Mouse (Mus musculus) olfactory bulb, adult 2 months (tissue): ENCODE measurements around the gene Clint1. TPM values are rescaled to one million over a fixed set of nuclear protein-coding genes. Genes with fewer than 3 reads are reported as not detected.
"Not testable (repeated sequence)": the region's sequence is repeated elsewhere in the genome, so short reads cannot be mapped to it uniquely, and the experiment has no call there.

ENCODE experiments used
- H3K27ac ChIP-seq: fragments of 200-500 bp; 2 replicates; pipeline ENCODE4 v1.5.1; 2012; ENCODE audit warnings: low read depth, low read length; ENCODE audit not compliant: insufficient read depth
- H3K4me1 ChIP-seq: fragments of 200-500 bp; 2 replicates; pipeline ENCODE4 v1.6.1; 2012; ENCODE audit warnings: low read length; ENCODE audit not compliant: control insufficient read depth, insufficient read depth
- H3K4me3 ChIP-seq: fragments of 200-500 bp; 2 replicates; pipeline ENCODE4 v1.5.1; 2012; ENCODE audit warnings: mild to moderate bottlenecking, low read depth, low read length, moderate library complexity; ENCODE audit not compliant: insufficient read depth
- CTCF ChIP-seq: fragments of 200-500 bp; IDR thresholded peaks from 2 replicates; pipeline ENCODE4 v1.5.1; 2012; ENCODE audit warnings: low read depth, mild to moderate bottlenecking, low read length, moderate library complexity; ENCODE audit not compliant: insufficient read depth
- POLR2A ChIP-seq: fragments of 200-500 bp; IDR thresholded peaks from 2 replicates; pipeline ENCODE4 v1.6.1; 2012; ENCODE audit warnings: mild to moderate bottlenecking, low read depth, low read length, moderate library complexity; ENCODE audit not compliant: insufficient read depth
- WGBS: fragments of 180-500 bp; shearing (Covaris S2); methylation state at CpG from one replicate; pipeline ENCODE4 v1.1.7; 2018; 5-methylcytosine and 5-hydroxymethylcytosine counted together
- polyA plus RNA-seq: library from polyadenylated mRNA; stranded (reverse); fragments of >200 nt; gene quantifications from 2 replicates; pipeline ENCODE4 v1.2.4, GENCODE M21; 2012; ENCODE audit warnings: low replicate concordance; ENCODE audit not compliant: missing spikeins, insufficient read depth, insufficient read length

The Clint1 gene
- polyA plus RNA-seq, 1 experiment: not detected

DNA sequence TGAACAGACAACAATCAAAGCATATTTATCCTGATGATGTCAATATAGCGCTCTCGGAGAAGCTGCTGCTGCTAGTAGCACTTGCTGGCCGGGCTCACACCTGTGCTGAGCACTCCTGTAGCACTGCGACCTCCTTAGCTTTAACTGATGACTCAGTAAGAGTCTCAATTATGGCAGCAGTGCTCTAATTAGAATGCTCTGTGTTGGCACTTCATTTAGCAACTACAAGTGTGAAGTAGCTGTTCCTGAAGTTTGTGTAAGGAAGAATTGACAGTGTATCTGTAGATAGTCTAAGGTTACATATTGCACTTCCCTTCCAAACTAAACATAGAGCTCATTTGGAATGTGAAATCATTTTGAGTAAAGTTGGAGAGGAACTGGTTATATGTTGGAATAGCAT lies 14.7 kb downstream of the Clint1 start:
- TF ChIP-seq POLR2A: no peak
- TF ChIP-seq CTCF: no peak
- Histone ChIP-seq H3K4me1 (peaks cover 2% of the 10 kb centered on the region), H3K27ac (no peak overlapping the region), H3K4me3 (no peak overlapping the region)
- WGBS: 42% methylated on average over 4 of the region's 4 CpGs

DNA sequence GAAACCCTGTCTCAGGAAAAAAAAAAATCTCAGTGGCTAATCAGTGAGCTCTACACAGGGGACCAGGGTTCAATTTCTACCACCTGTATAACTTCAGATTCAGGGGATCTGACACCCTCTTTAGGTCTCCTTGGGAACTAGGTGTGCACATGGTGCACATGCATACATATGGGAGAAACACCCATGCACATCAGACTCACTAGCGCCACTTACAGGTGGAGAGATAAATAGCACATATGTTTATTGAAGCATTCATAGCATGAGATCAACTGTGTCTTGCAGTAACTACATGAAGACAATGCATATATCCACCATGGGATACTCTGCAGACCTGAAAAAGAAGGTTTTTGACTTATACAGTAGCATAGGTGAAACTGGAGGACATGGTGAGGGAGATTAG lies 21.8 kb downstream of the Clint1 start:
- TF ChIP-seq POLR2A: no peak
- TF ChIP-seq CTCF: no peak
- Histone ChIP-seq H3K4me3 (no peak overlapping the region), H3K4me1 (no peaks in the 10 kb centered on the region), H3K27ac (no peak overlapping the region)
- 89% methylated on average over 1 of the region's 1 CpGs for WGBS

DNA sequence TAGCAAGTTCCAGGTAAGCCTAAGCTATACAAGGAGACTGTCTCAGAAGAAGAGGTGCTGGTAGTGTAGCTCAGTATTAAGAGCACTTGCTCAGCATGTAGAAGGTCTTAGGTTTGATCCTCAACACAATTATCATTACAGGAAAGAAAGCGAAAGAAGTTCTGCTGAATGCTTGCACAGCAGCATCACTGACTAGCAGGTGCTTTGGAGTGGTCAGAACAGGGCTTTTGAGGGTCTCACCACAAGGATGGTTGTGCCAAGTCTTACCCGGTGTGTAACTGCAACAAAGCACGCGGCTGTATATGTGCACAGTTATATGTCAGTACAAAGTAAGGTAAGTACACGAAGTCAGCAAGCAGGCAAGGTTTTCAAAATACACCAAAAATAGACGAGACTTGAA lies 22.4 kb downstream of the Clint1 start:
- no peak overlapping the region for H3K4me3 ChIP-seq
- no peak for TF ChIP-seq CTCF
- no peak for TF ChIP-seq POLR2A
- no peaks in the 10 kb centered on the region for H3K4me1 ChIP-seq
- H3K27ac ChIP-seq: no peak overlapping the region
- 96% methylated on average over 6 of the region's 6 CpGs for WGBS

DNA sequence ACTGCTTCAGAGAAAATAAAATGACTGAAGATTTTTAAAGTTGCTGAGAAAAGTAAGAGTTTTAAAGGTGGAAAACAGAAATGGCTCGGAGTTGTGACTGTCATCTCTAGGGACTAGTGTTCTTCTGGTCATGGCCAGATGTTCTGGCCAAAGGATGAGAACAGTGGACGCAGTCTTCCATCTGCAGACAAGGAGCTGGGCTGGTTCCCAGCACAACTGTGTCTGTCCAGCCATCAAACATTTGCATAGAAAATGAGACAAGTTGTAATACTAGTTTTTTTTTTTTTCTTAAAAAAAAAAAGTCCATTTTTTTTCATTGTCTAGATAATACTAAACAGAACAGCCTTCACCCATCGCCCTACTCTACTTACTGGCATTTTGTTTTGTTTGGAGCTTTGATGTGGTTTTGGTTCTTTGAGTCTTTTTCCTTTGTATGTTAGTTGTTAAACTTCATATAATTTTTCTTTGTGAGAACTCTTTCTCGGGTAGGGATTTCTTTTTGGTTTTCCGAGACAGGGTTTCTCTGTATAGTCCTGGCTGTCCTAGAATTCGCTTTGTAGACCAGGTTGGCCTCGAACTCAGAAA lies 23.6 kb downstream of the Clint1 start:
- no peak for TF ChIP-seq CTCF
- no peak for TF ChIP-seq POLR2A
- 92% methylated on average over 7 of the region's 7 CpGs for WGBS

DNA sequence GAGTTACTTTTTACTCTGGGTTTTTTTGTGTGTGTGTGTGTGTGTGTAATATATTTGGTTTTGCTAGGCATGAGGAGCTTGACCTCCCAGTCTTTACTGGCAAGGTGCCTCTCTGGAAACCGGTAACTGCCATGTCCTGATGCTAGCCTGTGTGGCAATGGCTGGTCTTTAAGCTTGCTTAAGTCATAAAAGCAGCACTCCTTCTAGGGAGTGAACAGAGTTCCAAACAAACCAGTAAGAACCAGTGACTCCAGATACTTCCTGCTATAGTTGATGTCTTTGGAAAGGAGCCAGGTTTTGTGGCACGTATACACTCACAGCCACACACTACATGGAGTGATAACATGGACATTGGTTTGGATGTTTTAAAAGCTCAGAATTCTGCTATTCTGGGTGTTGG lies 24.2 kb downstream of the Clint1 start:
- no peak overlapping the region for H3K27ac ChIP-seq

More for the DNA sequence above, 23.6 kb downstream of the Clint1 start:
- no peak overlapping the region for H3K27ac ChIP-seq
- no peak overlapping the region for H3K4me3 ChIP-seq
- no peaks in the 10 kb centered on the region for H3K4me1 ChIP-seq

DNA sequence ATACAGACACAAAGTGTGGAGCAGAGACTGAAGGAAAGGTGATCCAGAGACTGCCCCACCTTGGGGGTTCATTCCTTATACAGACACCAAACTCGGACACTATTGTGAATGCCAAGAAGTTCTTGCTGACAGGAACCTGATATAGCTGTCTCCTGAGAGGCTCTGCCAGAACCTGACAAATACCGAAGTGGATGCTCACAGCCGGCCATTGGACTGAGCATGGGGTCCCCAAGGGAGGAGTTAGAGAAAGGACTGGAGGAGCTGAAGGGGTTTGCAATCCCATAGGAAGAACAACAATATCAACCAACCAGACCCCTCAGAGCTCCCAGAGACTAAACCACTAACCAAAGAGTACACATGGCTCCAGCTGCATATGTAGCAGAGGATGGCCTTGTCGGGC lies 27.5 kb downstream of the Clint1 start:
- H3K4me3 ChIP-seq, H3K27ac ChIP-seq, H3K4me1 ChIP-seq: not testable (repeated sequence)
- WGBS: 81% methylated on average over 4 of the region's 4 CpGs

More for the DNA sequence above, 24.2 kb downstream of the Clint1 start:
- WGBS: 80% methylated on average over 2 of the region's 2 CpGs
- TF ChIP-seq POLR2A (no peak), CTCF (no peak)
- no peaks in the 10 kb centered on the region for H3K4me1 ChIP-seq
- no peak overlapping the region for H3K4me3 ChIP-seq

DNA sequence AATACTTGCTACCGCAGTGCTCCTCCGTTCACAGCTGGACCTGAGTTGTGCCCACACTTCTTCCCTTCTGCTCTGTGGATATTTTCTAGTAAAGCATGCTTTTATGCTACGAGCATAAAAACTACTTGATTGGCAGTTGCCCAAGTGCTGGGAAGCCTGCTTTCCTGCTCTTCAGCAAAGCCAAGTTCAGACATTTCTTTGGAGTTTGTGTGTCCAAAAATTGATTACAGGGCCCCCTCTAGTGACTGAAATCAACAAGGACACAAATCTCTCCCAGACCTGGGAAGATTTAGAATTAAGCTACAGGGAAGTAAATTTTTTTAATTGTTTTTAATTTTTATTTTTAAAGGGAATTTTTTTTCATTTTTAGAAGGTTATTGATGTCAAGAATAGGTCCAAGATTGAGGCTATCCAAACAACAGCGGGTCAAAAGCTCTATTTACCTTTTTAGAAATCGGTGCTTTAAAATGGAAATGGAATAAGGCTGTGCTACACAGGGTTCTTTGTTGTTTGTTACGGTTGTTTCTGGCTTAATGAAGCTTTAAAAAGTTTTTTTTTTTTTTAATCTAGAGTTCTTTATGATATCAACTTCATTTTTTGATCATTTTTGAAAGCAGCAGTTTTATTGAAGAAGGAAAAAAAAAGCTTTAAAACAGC lies 29.3 kb downstream of the Clint1 start:
- 41% methylated on average over 6 of the region's 6 CpGs for WGBS
- no peak overlapping the region for H3K4me3 ChIP-seq
- no peaks in the 10 kb centered on the region for H3K4me1 ChIP-seq
- TF ChIP-seq CTCF: no peak
- no peak overlapping the region for H3K27ac ChIP-seq

DNA sequence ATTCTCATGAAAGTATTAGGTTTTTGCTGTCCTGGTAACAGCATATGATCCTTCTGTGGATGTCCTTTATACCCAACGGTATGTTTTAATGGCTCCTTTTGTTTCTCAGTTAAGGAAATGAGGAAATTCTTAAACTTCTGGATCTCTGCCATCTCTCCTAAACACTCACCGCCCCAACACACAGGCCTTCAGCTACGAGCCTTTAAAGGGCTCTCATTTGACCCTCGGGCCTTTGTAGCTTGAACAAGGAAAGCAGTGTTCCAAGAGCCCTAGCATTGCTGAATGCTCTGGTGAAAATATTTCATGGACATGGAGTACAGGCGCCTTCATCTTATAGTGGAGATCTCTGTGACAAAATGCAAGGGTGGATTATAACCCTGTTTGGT lies 29.8 kb downstream of the Clint1 start:
- Histone ChIP-seq H3K4me3 (no peak overlapping the region), H3K4me1 (no peaks in the 10 kb centered on the region), H3K27ac (no peak overlapping the region)
- TF ChIP-seq CTCF: no peak
- TF ChIP-seq POLR2A: no peak
- WGBS: 46% methylated on average over 5 of the region's 5 CpGs

DNA sequence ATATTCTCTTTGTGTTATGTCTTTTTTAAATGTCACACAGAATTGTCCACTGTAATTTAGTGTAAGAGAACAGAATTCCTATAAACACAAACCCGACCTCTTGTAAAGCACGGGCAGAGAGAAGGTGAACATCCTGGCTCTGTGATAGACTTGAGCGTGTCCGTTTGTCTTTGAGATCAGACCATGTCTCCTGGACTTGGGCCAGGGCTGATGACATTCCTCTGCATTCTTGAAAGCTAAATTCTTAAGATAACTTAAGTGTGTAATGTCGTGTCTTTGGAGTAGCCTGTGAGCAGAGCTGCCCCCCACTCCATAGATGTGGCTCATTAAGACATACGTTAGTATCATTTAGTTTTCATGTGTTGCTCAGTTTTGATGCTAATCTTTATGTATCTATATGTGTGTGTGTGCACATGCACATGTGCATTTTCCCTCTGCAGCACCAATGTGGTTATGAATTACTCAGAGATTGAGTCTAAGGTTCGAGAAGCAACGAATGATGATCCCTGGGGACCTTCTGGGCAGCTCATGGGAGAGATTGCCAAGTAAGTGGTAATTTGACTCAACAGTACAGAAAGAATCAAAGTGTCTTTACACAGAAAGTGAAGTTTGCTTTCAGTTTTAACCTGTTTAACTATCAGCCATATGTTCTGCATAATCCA lies 31.6 kb downstream of the Clint1 start:
- no peak for TF ChIP-seq POLR2A
- no peak for TF ChIP-seq CTCF
- H3K4me1 ChIP-seq: peaks cover 2% of the 10 kb centered on the region; the same call in 1 of the 2 replicates
- 71% methylated on average over 8 of the region's 8 CpGs for WGBS
- H3K27ac ChIP-seq: no peak overlapping the region
- H3K4me3 ChIP-seq: no peak overlapping the region
